Mouse (Mus musculus) intestine, embryonic 15.5 days (tissue): Measurements from ENCODE around the gene Ccdc158. TPM values are rescaled to one million over a fixed set of nuclear protein-coding genes. Genes with fewer than 3 reads are reported as not detected.

Source experiments
- ATAC-seq: fragments of 200-750 bp; cut with Nextera tagmentation; 2 replicates; pipeline ENCODE4 v1.8.0; 2017; ENCODE audit warnings: moderate TSS enrichment, moderate library complexity
- H3K27ac ChIP-seq: fragments of 300-500 bp; sonication (generic); 2 replicates; pipeline ENCODE4 v1.5.1; 2015; ENCODE audit warnings: mild to moderate bottlenecking, inconsistent platforms
- H3K27me3 ChIP-seq: fragments of 300-500 bp; sonication (generic); replicated peaks from 2 replicates; pipeline ENCODE4 v1.6.1; 2015; ENCODE audit warnings: inconsistent platforms
- H3K36me3 ChIP-seq: fragments of 300-500 bp; sonication (generic); 2 replicates; pipeline ENCODE4 v1.6.1; 2015; ENCODE audit warnings: inconsistent platforms
- H3K4me1 ChIP-seq: fragments of 300-500 bp; sonication (generic); replicated peaks from 2 replicates; pipeline ENCODE4 v1.6.1; 2015; ENCODE audit warnings: inconsistent platforms
- H3K4me2 ChIP-seq: fragments of 300-500 bp; sonication (generic); replicated peaks from 2 replicates; pipeline ENCODE4 v1.6.1; 2015; ENCODE audit warnings: mild to moderate bottlenecking, inconsistent platforms
- H3K4me3 ChIP-seq: fragments of 300-500 bp; sonication (generic); replicated peaks from 2 replicates; pipeline ENCODE4 v1.5.1; 2015; ENCODE audit warnings: inconsistent platforms
- H3K9ac ChIP-seq: fragments of 300-500 bp; sonication (generic); 2 replicates; pipeline ENCODE4 v1.6.1; 2015; ENCODE audit warnings: inconsistent platforms
- H3K9me3 ChIP-seq: fragments of 300-500 bp; sonication (generic); 2 replicates; pipeline ENCODE4 v1.6.1; 2016; ENCODE audit warnings: inconsistent platforms
- WGBS: fragments of 180-500 bp; shearing (Covaris S2); methylation state at CpG from one replicate; pipeline ENCODE4 v1.1.7; 2015; 5-methylcytosine and 5-hydroxymethylcytosine counted together
- polyA plus RNA-seq: library from polyadenylated mRNA; unstranded; fragments of >200 nt; fragmentation: Nextera tagmentation; extraction: Ambion mirVana; gene quantifications from 2 replicates; pipeline ENCODE4 v1.2.1, GENCODE M21; 2015

The Ccdc158 gene
- polyA plus RNA-seq, 1 experiment from 2014 or later = 1.1 TPM

- H3K27me3 ChIP-seq = 0 out of 2 replicates have a peak, but pooled peaks cover 4% of the 10 kb centered on the region
- H3K27ac ChIP-seq = no peak overlapping the region
- no peak for ATAC-seq
- peaks cover 5% of the 10 kb centered on the region; the same call in 1 of the 2 replicates for H3K4me1 ChIP-seq
- H3K9me3 ChIP-seq = no peaks in the 10 kb centered on the region
- peak overlapping the region; percentile 48 for H3K4me3 ChIP-seq
- no peak overlapping the region for H3K9ac ChIP-seq
- H3K4me2 ChIP-seq = peak overlapping the region; percentile 91
- WGBS = 34% methylated on average over 9 of the region's 9 CpGs
- H3K36me3 ChIP-seq = no peaks in the 10 kb centered on the region
Observed at GRCm38 (mm10) chr5:92683871-92684475, 8.9 kb upstream of the Ccdc158 start.

- no peaks in the 10 kb centered on the region for H3K9me3 ChIP-seq
- H3K4me1 ChIP-seq = peaks cover 5% of the 10 kb centered on the region; the same call in 1 of the 2 replicates
- peak; percentile 48 for ATAC-seq
- 0 out of 2 replicates have a peak, but pooled peaks cover 4% of the 10 kb centered on the region for H3K27me3 ChIP-seq
- peak within 1 kb of the TSS; percentile 91 for H3K4me2 ChIP-seq
- H3K27ac ChIP-seq = no peak within 1 kb of the TSS; the same call in 1 of the 2 replicates
- under 1% methylated on average over 26 of the region's 26 CpGs for WGBS
- peak within 1 kb of the TSS; percentile 44 for H3K9ac ChIP-seq
- H3K4me3 ChIP-seq = peak within 1 kb of the TSS; percentile 48
- no peaks in the 10 kb centered on the region for H3K36me3 ChIP-seq
Observed at GRCm38 (mm10) chr5:92683351-92683807, 8.3 kb upstream of the Ccdc158 start, which contains the start of gene Shroom3. Gene Shroom3, plus strand, starts transcription at chr5:92683435.

GRCm38 (mm10) chr5:92682621-92683348 lies 7.7 kb upstream of the Ccdc158 start:
- H3K4me2 ChIP-seq = peak overlapping the region; percentile 91
- H3K4me1 ChIP-seq = peaks cover 5% of the 10 kb centered on the region; the same call in 1 of the 2 replicates
- peak; percentile 27; the same call in 1 of the 2 replicates for ATAC-seq
- H3K9ac ChIP-seq = peak overlapping the region; percentile 44
- H3K4me3 ChIP-seq = peak overlapping the region; percentile 48
- no peaks in the 10 kb centered on the region for H3K9me3 ChIP-seq
- H3K27ac ChIP-seq = no peak overlapping the region; the same call in 1 of the 2 replicates
- H3K36me3 ChIP-seq = no peaks in the 10 kb centered on the region
- 6% methylated on average over 39 of the region's 39 CpGs for WGBS
- 0 out of 2 replicates have a peak, but pooled peaks cover 4% of the 10 kb centered on the region for H3K27me3 ChIP-seq

- Histone ChIP-seq H3K4me1 (peaks cover 5% of the 10 kb centered on the region; the same call in 1 of the 2 replicates), H3K27ac (no peak overlapping the region), H3K4me2 (no peak overlapping the region), H3K4me3 (no peak overlapping the region), H3K9ac (no peak overlapping the region), H3K36me3 (no peaks in the 10 kb centered on the region), H3K27me3 (0 out of 2 replicates have a peak, but pooled peaks cover 4% of the 10 kb centered on the region), H3K9me3 (no peaks in the 10 kb centered on the region)
- 93% methylated on average over 10 of the region's 10 CpGs for WGBS
- no peak for ATAC-seq
Observed at GRCm38 (mm10) chr5:92681861-92682260, 6.8 kb upstream of the Ccdc158 start.

DNA sequence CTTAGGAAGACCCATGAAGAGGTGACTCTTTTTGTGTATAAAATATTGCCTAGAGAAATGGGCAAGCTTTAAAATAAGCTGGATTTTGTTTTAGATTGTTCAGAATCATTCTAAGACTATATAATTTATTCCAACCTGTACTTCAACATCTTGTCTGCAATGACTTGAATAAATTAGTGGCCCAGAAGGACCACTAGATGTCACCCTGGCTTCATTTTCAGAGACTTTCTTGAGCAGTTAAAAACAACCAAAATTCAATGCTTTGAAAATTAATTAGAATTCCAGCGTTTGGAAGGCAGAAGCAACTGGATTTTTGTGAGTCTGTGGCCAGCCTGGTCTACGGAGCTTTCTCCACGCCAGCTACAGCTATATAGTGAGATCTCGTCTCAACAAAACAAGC lies 4.4 kb upstream of the Ccdc158 start:
- 0 out of 2 replicates have a peak, but pooled peaks cover 4% of the 10 kb centered on the region for H3K27me3 ChIP-seq
- 30% methylated on average over 4 of the region's 4 CpGs for WGBS
- no peak overlapping the region for H3K9ac ChIP-seq
- H3K4me2 ChIP-seq = no peak overlapping the region
- H3K36me3 ChIP-seq = no peaks in the 10 kb centered on the region
- peaks cover 16% of the 10 kb centered on the region for H3K4me1 ChIP-seq
- H3K4me3 ChIP-seq = no peak overlapping the region
- no peaks in the 10 kb centered on the region for H3K9me3 ChIP-seq
- H3K27ac ChIP-seq = no peak overlapping the region
- ATAC-seq = no peak

DNA sequence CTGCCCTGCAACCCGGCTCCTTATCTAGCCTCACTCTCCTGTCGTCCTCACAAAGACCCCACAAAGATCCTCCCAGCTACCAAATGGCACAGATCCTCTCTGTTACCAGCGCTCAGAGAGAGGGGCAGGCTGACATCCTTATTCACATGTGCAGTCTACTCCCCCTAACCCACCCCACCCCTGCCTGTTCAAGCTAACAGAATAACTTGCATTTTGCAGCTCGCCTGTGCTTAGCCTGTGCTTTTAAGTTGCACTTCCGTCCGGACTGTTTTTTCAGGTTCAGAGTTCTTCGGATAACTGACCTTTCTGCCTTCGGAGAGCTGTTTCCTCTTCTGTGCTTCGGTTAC lies 476 bp upstream of the Ccdc158 start:
- Histone ChIP-seq H3K36me3 (no peaks in the 10 kb centered on the region), H3K4me1 (peaks cover 11% of the 10 kb centered on the region), H3K4me2 (peak overlapping the region; percentile 89), H3K9me3 (no peaks in the 10 kb centered on the region), H3K27me3 (no peaks in the 10 kb centered on the region), H3K4me3 (peak overlapping the region; percentile 42), H3K27ac (no peak overlapping the region), H3K9ac (no peak overlapping the region)
- no peak for ATAC-seq
- WGBS = 1% methylated on average over 9 of the region's 9 CpGs

DNA sequence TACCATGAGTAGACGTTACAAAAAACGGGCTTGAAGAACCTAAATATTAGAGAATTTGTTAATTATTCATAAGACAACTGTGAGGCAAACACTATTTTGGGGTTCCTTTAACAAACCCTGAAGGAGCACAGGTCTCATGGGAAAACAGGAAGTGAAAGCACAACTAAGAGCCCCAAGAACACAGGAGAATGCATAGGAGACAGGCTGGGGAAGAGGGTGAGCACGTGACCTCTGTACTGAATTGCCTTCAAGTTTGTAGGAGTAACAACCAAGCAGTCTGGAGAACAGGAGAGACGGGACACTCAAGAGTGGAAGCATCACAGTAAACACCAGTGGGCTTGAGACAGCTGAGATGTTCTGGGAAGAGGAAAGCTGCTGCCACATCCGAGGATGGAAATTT lies 8.2 kb downstream of the Ccdc158 start:
- no peaks in the 10 kb centered on the region for H3K27me3 ChIP-seq
- H3K4me2 ChIP-seq = no peak overlapping the region
- no peak overlapping the region for H3K27ac ChIP-seq
- no peak for ATAC-seq
- no peak overlapping the region for H3K4me3 ChIP-seq
- no peaks in the 10 kb centered on the region for H3K9me3 ChIP-seq
- H3K4me1 ChIP-seq = no peaks in the 10 kb centered on the region
- no peaks in the 10 kb centered on the region for H3K36me3 ChIP-seq
- H3K9ac ChIP-seq = no peak overlapping the region
- WGBS = 83% methylated on average over 5 of the region's 5 CpGs

- no peaks in the 10 kb centered on the region for H3K4me1 ChIP-seq
- no peak overlapping the region for H3K4me2 ChIP-seq
- no peaks in the 10 kb centered on the region for H3K36me3 ChIP-seq
- H3K9ac ChIP-seq = no peak overlapping the region
- no peak for ATAC-seq
- H3K27me3 ChIP-seq = no peaks in the 10 kb centered on the region
- H3K27ac ChIP-seq = no peak overlapping the region
- no peak overlapping the region for H3K4me3 ChIP-seq
- no peaks in the 10 kb centered on the region for H3K9me3 ChIP-seq
- WGBS = 70% methylated on average over 2 of the region's 2 CpGs
Observed at GRCm38 (mm10) chr5:92664321-92664720, 10.8 kb downstream of the Ccdc158 start.

DNA sequence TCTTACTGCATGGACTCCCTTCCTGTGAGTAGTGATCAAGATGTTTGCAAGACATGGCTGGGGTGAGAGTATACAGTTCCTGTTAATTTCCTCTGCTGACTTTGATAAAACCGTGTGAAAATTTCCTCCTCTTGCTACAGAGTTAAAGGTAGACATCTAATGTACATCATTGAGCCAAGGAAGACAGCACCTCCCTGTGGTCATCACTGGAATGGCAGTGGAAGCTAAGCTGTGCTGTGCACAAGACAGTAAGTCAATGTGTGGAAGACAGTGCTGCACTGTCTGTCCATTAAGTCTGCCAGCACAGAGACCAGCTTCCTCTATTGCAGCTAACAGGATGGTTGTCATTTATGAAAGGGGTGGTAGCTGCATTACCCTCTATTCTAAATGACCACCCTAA lies 18.8 kb downstream of the Ccdc158 start:
- 0% methylated on average over 1 of the region's 1 CpGs for WGBS
- ATAC-seq = no peak
- Histone ChIP-seq H3K27ac (no peak overlapping the region), H3K4me3 (no peak overlapping the region), H3K9me3 (no peaks in the 10 kb centered on the region), H3K4me1 (no peaks in the 10 kb centered on the region), H3K4me2 (no peak overlapping the region), H3K9ac (no peak overlapping the region), H3K36me3 (no peaks in the 10 kb centered on the region), H3K27me3 (no peaks in the 10 kb centered on the region)

DNA sequence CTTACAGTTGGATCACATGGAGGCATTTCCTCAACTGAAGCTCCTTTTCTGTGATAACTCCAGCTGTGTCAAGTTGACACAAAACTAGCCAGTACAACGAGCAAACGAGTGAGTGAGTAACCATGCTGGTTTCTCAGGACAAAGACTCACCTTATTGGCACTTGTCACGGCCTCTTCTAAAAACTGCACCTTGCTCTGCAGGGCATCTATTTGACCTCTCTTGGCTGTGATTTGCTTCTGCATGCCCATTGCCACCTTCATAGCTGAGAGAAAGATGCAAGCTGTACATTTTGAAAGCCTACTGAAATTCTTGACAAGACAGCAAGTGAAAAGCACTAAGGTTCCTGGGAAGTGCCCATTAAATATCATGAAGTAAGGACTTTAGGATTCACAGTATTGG lies 34.2 kb downstream of the Ccdc158 start:
- H3K27ac ChIP-seq = no peak overlapping the region
- no peak for ATAC-seq
- H3K4me3 ChIP-seq = no peak overlapping the region
- no peaks in the 10 kb centered on the region for H3K36me3 ChIP-seq
- WGBS = 79% methylated on average over 3 of the region's 3 CpGs
- no peaks in the 10 kb centered on the region for H3K9me3 ChIP-seq
- H3K4me1 ChIP-seq = no peaks in the 10 kb centered on the region
- H3K27me3 ChIP-seq = no peaks in the 10 kb centered on the region
- no peak overlapping the region for H3K9ac ChIP-seq
- H3K4me2 ChIP-seq = no peak overlapping the region

DNA sequence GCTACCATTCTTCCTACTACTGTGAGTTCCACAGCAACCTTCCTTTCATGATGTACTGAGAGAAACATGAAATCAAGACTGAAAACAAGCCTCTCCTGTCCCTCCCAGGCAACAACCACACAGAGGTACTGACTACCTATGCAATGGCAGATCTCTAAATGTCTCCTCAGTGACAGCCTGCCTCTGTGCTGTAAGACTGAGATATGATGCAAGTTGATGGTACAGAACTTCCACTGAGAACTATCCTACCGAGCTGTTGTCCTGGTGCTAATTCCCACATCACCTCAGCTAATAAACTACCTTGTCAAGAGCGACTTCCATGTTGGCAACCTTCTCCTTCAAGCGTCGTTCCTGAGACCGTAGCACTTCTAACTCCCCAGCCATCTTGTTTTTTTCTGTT lies 39.2 kb downstream of the Ccdc158 start:
- no peaks in the 10 kb centered on the region for H3K27me3 ChIP-seq
- no peak overlapping the region for H3K4me2 ChIP-seq
- H3K9me3 ChIP-seq = no peaks in the 10 kb centered on the region
- no peaks in the 10 kb centered on the region for H3K4me1 ChIP-seq
- no peaks in the 10 kb centered on the region for H3K36me3 ChIP-seq
- no peak overlapping the region for H3K9ac ChIP-seq
- 88% methylated on average over 5 of the region's 5 CpGs for WGBS
- H3K27ac ChIP-seq = no peak overlapping the region
- no peak for ATAC-seq
- no peak overlapping the region for H3K4me3 ChIP-seq

GRCm38 (mm10) chr5:92634916-92635315 lies 40.2 kb downstream of the Ccdc158 start:
- WGBS = 63% methylated on average over 3 of the region's 3 CpGs
- Histone ChIP-seq H3K27me3 (no peaks in the 10 kb centered on the region), H3K4me1 (no peaks in the 10 kb centered on the region), H3K4me3 (no peak overlapping the region), H3K9ac (no peak overlapping the region), H3K27ac (no peak overlapping the region), H3K9me3 (no peaks in the 10 kb centered on the region), H3K4me2 (no peak overlapping the region), H3K36me3 (no peaks in the 10 kb centered on the region)
- no peak for ATAC-seq
